Mouse (Mus musculus) kidney, adult 2 months (tissue): ENCODE measurements around the gene Gna12.

Source experiments
- CTCF ChIP-seq: fragments of 200-500 bp; conservative IDR thresholded peaks from 2 replicates; pipeline ENCODE4 v1.5.1; 2011; ENCODE audit warnings: low read depth, mild to moderate bottlenecking, control low read depth, low read length, moderate library complexity, mixed read lengths; ENCODE audit not compliant: insufficient read depth, insufficient read length
- POLR2A ChIP-seq: fragments of 200-500 bp; IDR thresholded peaks from one replicate; pipeline ENCODE4 v1.6.1; 2011; ENCODE audit warnings: low read depth, low read length, control low read depth

- TF ChIP-seq CTCF: no peak
- no peak for TF ChIP-seq POLR2A
Observed at GRCm38 (mm10) chr5:140753223-140753622, 77.0 kb downstream of the Gna12 start.
